Mouse (Mus musculus): ENCODE data around the gene Fam20a. TPM values are rescaled to one million over a fixed set of nuclear protein-coding genes. Genes with fewer than 3 reads are reported as not detected.

Gene Fam20a
- polyA plus RNA-seq, 2 experiments: 3.0 to 3.8 TPM

- Histone ChIP-seq H3K27me3 (ENCODE audit: control insufficient read depth, insufficient read depth, low read length) (peaks cover 8% of the 10 kb centered on the region; the same call in 1 of the 2 replicates), H3K27ac (no peak overlapping the region), H3K36me3 (replicated peaks; ENCODE audit: control insufficient read depth, insufficient read depth, low read depth) (no peaks in the 10 kb centered on the region), H3K9me3 (ENCODE audit: control insufficient read depth, low read length) (no peaks in the 10 kb centered on the region), H3K4me2 (ENCODE audit: low read depth) (peak overlapping the region; percentile 40), H3K4me3 (ENCODE audit: insufficient read depth in 1 of 2, low read depth in 2 of 2, low read length in 2 of 2) (peak overlapping the region; percentile 23 to 41), H3K4me1 (replicated peaks; ENCODE audit: control insufficient read depth in 2 of 2, insufficient read depth in 2 of 2, low read length in 1 of 2) (peaks cover 0 to 11% of the 10 kb centered on the region in 2 experiments; a peak in 1 of 4 replicates), H3K9ac (replicated peaks) (no peak overlapping the region)
- no peak for TF ChIP-seq EP300 (IDR thresholded peaks at IDR 0.05; ENCODE audit: low read depth)
- peak; percentile 26; the same call in 1 of the 2 replicates for TF ChIP-seq CTCF (IDR thresholded peaks at IDR 0.05; ENCODE audit: low read depth)
- DNase-seq (ENCODE audit: low read depth in 3 of 3, low spot score in 3 of 3) (no peak), ATAC-seq (ENCODE audit: insufficient read depth) (peak; percentile 43)
- WGBS (ENCODE audit: insufficient replicate concordance): 3% methylated on average over 40 of the region's 40 CpGs
These were observed 729 bp downstream of the Fam20a start for GRCm38 (mm10) chr11:109721320-109721780.

GRCm38 (mm10) chr11:109720809-109721319 lies 1.2 kb downstream of the Fam20a start:
- peak; percentile 62 for ATAC-seq (ENCODE audit: insufficient read depth)
- 19% methylated on average over 12 of the region's 12 CpGs for WGBS (ENCODE audit: insufficient replicate concordance)
- DNase-seq (ENCODE audit: low read depth in 3 of 3, low spot score in 3 of 3): no peak

GRCm38 (mm10) chr11:109719399-109719798 lies 2.7 kb downstream of the Fam20a start:
- Histone ChIP-seq H3K9ac (replicated peaks) (no peak overlapping the region), H3K4me3 (ENCODE audit: insufficient read depth in 1 of 2, low read depth in 2 of 2, low read length in 2 of 2) (no peak overlapping the region), H3K27me3 (ENCODE audit: control insufficient read depth, insufficient read depth, low read length) (peaks cover 8% of the 10 kb centered on the region; the same call in 1 of the 2 replicates), H3K4me1 (replicated peaks; ENCODE audit: control insufficient read depth in 2 of 2, insufficient read depth in 2 of 2, low read length in 1 of 2) (peaks cover 0 to 11% of the 10 kb centered on the region in 2 experiments; a peak in 1 of 4 replicates), H3K36me3 (replicated peaks; ENCODE audit: control insufficient read depth, insufficient read depth, low read depth) (no peaks in the 10 kb centered on the region), H3K4me2 (ENCODE audit: low read depth) (peak overlapping the region; percentile 7; the same call in 1 of the 2 replicates), H3K27ac (no peak overlapping the region), H3K9me3 (ENCODE audit: control insufficient read depth, low read length) (no peaks in the 10 kb centered on the region)
- ATAC-seq (ENCODE audit: insufficient read depth): no peak
- DNase-seq (ENCODE audit: low read depth in 3 of 3, low spot score in 3 of 3): no peak
- 66% methylated on average over 3 of the region's 3 CpGs for WGBS (ENCODE audit: insufficient replicate concordance)
- no peak for TF ChIP-seq CTCF (IDR thresholded peaks at IDR 0.05; ENCODE audit: low read depth)

More at GRCm38 (mm10) chr11:109720809-109721319, 1.2 kb downstream of the Fam20a start:
- TF ChIP-seq EP300 (IDR thresholded peaks at IDR 0.05; ENCODE audit: low read depth) (no peak), CTCF (IDR thresholded peaks at IDR 0.05; ENCODE audit: low read depth) (no peak)
- no peak overlapping the region; the same call in 1 of the 2 replicates for H3K27ac ChIP-seq
- no peaks in the 10 kb centered on the region for H3K36me3 ChIP-seq (replicated peaks; ENCODE audit: control insufficient read depth, insufficient read depth, low read depth)
- no peaks in the 10 kb centered on the region for H3K9me3 ChIP-seq (ENCODE audit: control insufficient read depth, low read length)
- peak overlapping the region; percentile 23 to 41 for H3K4me3 ChIP-seq (ENCODE audit: insufficient read depth in 1 of 2, low read depth in 2 of 2, low read length in 2 of 2)
- H3K4me2 ChIP-seq (ENCODE audit: low read depth): peak overlapping the region; percentile 40; the same call in 1 of the 2 replicates
- peaks cover 8% of the 10 kb centered on the region; the same call in 1 of the 2 replicates for H3K27me3 ChIP-seq (ENCODE audit: control insufficient read depth, insufficient read depth, low read length)
- no peak overlapping the region for H3K9ac ChIP-seq (replicated peaks)
- H3K4me1 ChIP-seq (replicated peaks; ENCODE audit: control insufficient read depth in 2 of 2, insufficient read depth in 2 of 2, low read length in 1 of 2): peaks cover 0 to 11% of the 10 kb centered on the region in 2 experiments; a peak in 1 of 4 replicates

GRCm38 (mm10) chr11:109717966-109718895 lies 3.8 kb downstream of the Fam20a start:
- Histone ChIP-seq H3K27ac (no peak overlapping the region), H3K27me3 (ENCODE audit: control insufficient read depth, insufficient read depth, low read length) (peaks cover 8% of the 10 kb centered on the region; the same call in 1 of the 2 replicates), H3K9ac (replicated peaks) (no peak overlapping the region), H3K36me3 (replicated peaks; ENCODE audit: control insufficient read depth, insufficient read depth, low read depth) (no peaks in the 10 kb centered on the region), H3K4me1 (replicated peaks; ENCODE audit: control insufficient read depth in 2 of 2, insufficient read depth in 2 of 2, low read length in 1 of 2) (peaks cover 0 to 11% of the 10 kb centered on the region in 2 experiments; a peak in 1 of 4 replicates), H3K9me3 (ENCODE audit: control insufficient read depth, low read length) (no peaks in the 10 kb centered on the region), H3K4me2 (ENCODE audit: low read depth) (no peak overlapping the region), H3K4me3 (ENCODE audit: insufficient read depth in 1 of 2, low read depth in 2 of 2, low read length in 2 of 2) (no peak overlapping the region)
- ATAC-seq (ENCODE audit: insufficient read depth) (no peak), DNase-seq (ENCODE audit: low read depth in 3 of 3, low spot score in 3 of 3) (no peak)
- no peak for TF ChIP-seq EP300 (IDR thresholded peaks at IDR 0.05; ENCODE audit: low read depth)
- TF ChIP-seq CTCF (IDR thresholded peaks at IDR 0.05; ENCODE audit: low read depth): no peak
- 68% methylated on average over 15 of the region's 15 CpGs for WGBS (ENCODE audit: insufficient replicate concordance)

GRCm38 (mm10) chr11:109717448-109717847 lies 4.6 kb downstream of the Fam20a start:
- H3K4me1 ChIP-seq (replicated peaks; ENCODE audit: control insufficient read depth in 2 of 2, insufficient read depth in 2 of 2, low read length in 1 of 2): peaks cover 0 to 11% of the 10 kb centered on the region in 2 experiments; a peak in 1 of 4 replicates
- H3K4me3 ChIP-seq (ENCODE audit: insufficient read depth in 1 of 2, low read depth in 2 of 2, low read length in 2 of 2): no peak overlapping the region

More at GRCm38 (mm10) chr11:109717448-109717847, 4.6 kb downstream of the Fam20a start:
- TF ChIP-seq EP300 (IDR thresholded peaks at IDR 0.05; ENCODE audit: low read depth) (no peak), CTCF (IDR thresholded peaks at IDR 0.05; ENCODE audit: low read depth) (no peak)
- peaks cover 8% of the 10 kb centered on the region; the same call in 1 of the 2 replicates for H3K27me3 ChIP-seq (ENCODE audit: control insufficient read depth, insufficient read depth, low read length)
- ATAC-seq (ENCODE audit: insufficient read depth) (no peak), DNase-seq (ENCODE audit: low read depth in 3 of 3, low spot score in 3 of 3) (no peak)
- no peaks in the 10 kb centered on the region for H3K9me3 ChIP-seq (ENCODE audit: control insufficient read depth, low read length)
- no peak overlapping the region for H3K27ac ChIP-seq
- no peak overlapping the region for H3K9ac ChIP-seq (replicated peaks)
- H3K4me2 ChIP-seq (ENCODE audit: low read depth): no peak overlapping the region
- WGBS (ENCODE audit: insufficient replicate concordance): 71% methylated on average over 5 of the region's 5 CpGs
- H3K36me3 ChIP-seq (replicated peaks; ENCODE audit: control insufficient read depth, insufficient read depth, low read depth): no peaks in the 10 kb centered on the region

All from liver, embryonic 14.5 days (tissue).